Comparison of ENCODE assay signal across 13 mouse cellular contexts in genomic region chr13:12227606-12228005, GRCm38 (mm10).
"Had no signal": no experiment of that assay in that cellular context is flagged by ENCODE, and none has a peak within 500 bp of the region (broad histone marks: within the 10 kb centered on the region; RNA-seq: fewer than 3 reads in every experiment).

No protein-coding gene starts in this region.

- H3K9me3 ChIP-seq: limb, embryonic 12.5 days; liver, embryonic 13.5 days; midbrain, embryonic 12.5 days had no signal

- ATAC-seq: inflammation-experienced regulatory T-cells, adult 6 months; intestine, postnatal 0 days; liver, postnatal 0 days; midbrain, embryonic 16.5 days had no signal

- H3K27ac ChIP-seq: layer of hippocampus, adult 2 months; limb, embryonic 12.5 days; liver, embryonic 13.5 days; midbrain, embryonic 12.5 days; stomach, postnatal 0 days had no signal

- H3K4me3 ChIP-seq: layer of hippocampus, adult 2 months; limb, embryonic 12.5 days; liver, embryonic 13.5 days; midbrain, embryonic 12.5 days had no signal

- H3K4me1 ChIP-seq: limb, embryonic 12.5 days; liver, embryonic 13.5 days; midbrain, embryonic 12.5 days had no signal

- H3K27me3 ChIP-seq: limb, embryonic 12.5 days; liver, embryonic 13.5 days; midbrain, embryonic 12.5 days had no signal

- H3K4me2 ChIP-seq: limb, embryonic 12.5 days; liver, embryonic 13.5 days; midbrain, embryonic 12.5 days had no signal

- H3K9ac ChIP-seq: limb, embryonic 12.5 days; liver, embryonic 13.5 days; liver, postnatal 0 days; midbrain, embryonic 12.5 days had no signal

- DNase-seq: liver; liver, embryonic 13.5 days; liver, postnatal 0 days; right cerebral cortex, adult 18-20 months; right cerebral cortex, postnatal 25 days; thymus, postnatal 4 days had no signal
